Mouse (Mus musculus) c-Kit-positive CD71-negative TER-119-negative erythroid progenitor cells, embryonic 14.5 days (primary cell): ENCODE data around the gene Vmn1r229.

Source experiments
- DNase-seq: peaks from one replicate; pipeline ENCODE4 v3.0.0-alpha.2; 2013; ENCODE audit warnings: low read depth

Gene Vmn1r229

GRCm38 (mm10) chr17:20811255-20811654, at the start of gene Vmn1r229:
Gene Vmn1r229, plus strand, starts transcription at chr17:20811555.
- no peak for DNase-seq

GRCm38 (mm10) chr17:20786057-20786456, 25.3 kb upstream of the Vmn1r229 start, which contains the start of gene Vmn1r228:
Gene Vmn1r228, minus strand, starts transcription at chr17:20786157.
- DNase-seq: no peak

GRCm38 (mm10) chr17:20840144-20840543, 28.8 kb downstream of the Vmn1r229 start, which contains the start of gene Vmn1r230:
Gene Vmn1r230, plus strand, starts transcription at chr17:20840444.
- DNase-seq: no peak
